Mouse (Mus musculus) midbrain, embryonic 10.5 days (tissue): Measurements from ENCODE around the gene Zgpat. TPM values are rescaled to one million over a fixed set of nuclear protein-coding genes. Genes with fewer than 3 reads are reported as not detected.

Experiments used
- DNase-seq: peaks from one replicate; pipeline ENCODE4 v3.0.0-alpha.2; 2017; ENCODE audit warnings: low spot score
- H3K27ac ChIP-seq: fragments of 300-500 bp; sonication (generic); replicated peaks from 2 replicates; pipeline ENCODE4 v1.5.1; 2016; ENCODE audit warnings: mild to moderate bottlenecking
- H3K27me3 ChIP-seq: fragments of 300-500 bp; sonication (generic); 2 replicates; pipeline ENCODE4 v1.6.1; 2016; ENCODE audit warnings: low read depth, mild to moderate bottlenecking; ENCODE audit not compliant: poor library complexity, severe bottlenecking
- H3K36me3 ChIP-seq: fragments of 300-500 bp; sonication (generic); 2 replicates; pipeline ENCODE4 v1.6.1; 2016; ENCODE audit warnings: mild to moderate bottlenecking, moderate library complexity
- H3K4me1 ChIP-seq: fragments of 300-500 bp; sonication (generic); 2 replicates; pipeline ENCODE4 v1.6.1; 2016
- H3K4me3 ChIP-seq: fragments of 300-500 bp; sonication (generic); 2 replicates; pipeline ENCODE4 v1.5.1; 2016; ENCODE audit warnings: mild to moderate bottlenecking, moderate library complexity
- H3K9me3 ChIP-seq: fragments of 300-500 bp; sonication (generic); replicated peaks from 2 replicates; pipeline ENCODE4 v1.6.1; 2016; ENCODE audit warnings: mild to moderate bottlenecking
- WGBS: fragments of 180-500 bp; shearing (Covaris S2); methylation state at CpG from one replicate; pipeline ENCODE4 v1.1.7; 2016; 5-methylcytosine and 5-hydroxymethylcytosine counted together
- polyA plus RNA-seq: library from polyadenylated mRNA; unstranded; fragments of >200 nt; fragmentation: Nextera tagmentation; extraction: Ambion mirVana; gene quantifications from 2 replicates; pipeline ENCODE4 v1.2.1, GENCODE M21; 2016

Gene Zgpat
- polyA plus RNA-seq, 1 experiment from 2014 or later = 45.0 TPM

- Histone ChIP-seq H3K9me3 (no peaks in the 10 kb centered on the region), H3K36me3 (peaks cover 43% of the 10 kb centered on the region), H3K27me3 (no peaks in the 10 kb centered on the region), H3K4me3 (no peak overlapping the region), H3K4me1 (peaks cover 34% of the 10 kb centered on the region), H3K27ac (no peak overlapping the region)
- no peak for DNase-seq
- 94% methylated on average over 5 of the region's 5 CpGs for WGBS
These were observed 5.3 kb downstream of the Zgpat start for GRCm38 (mm10) chr2:181370001-181370400.

GRCm38 (mm10) chr2:181375787-181376186 is 11.1 kb downstream of the Zgpat start:
- Histone ChIP-seq H3K4me3 (no peak overlapping the region), H3K9me3 (no peaks in the 10 kb centered on the region), H3K27ac (no peak overlapping the region), H3K27me3 (no peaks in the 10 kb centered on the region), H3K36me3 (peaks cover 43% of the 10 kb centered on the region), H3K4me1 (no peaks in the 10 kb centered on the region)
- no peak for DNase-seq
- WGBS = 90% methylated on average over 2 of the region's 2 CpGs

DNA sequence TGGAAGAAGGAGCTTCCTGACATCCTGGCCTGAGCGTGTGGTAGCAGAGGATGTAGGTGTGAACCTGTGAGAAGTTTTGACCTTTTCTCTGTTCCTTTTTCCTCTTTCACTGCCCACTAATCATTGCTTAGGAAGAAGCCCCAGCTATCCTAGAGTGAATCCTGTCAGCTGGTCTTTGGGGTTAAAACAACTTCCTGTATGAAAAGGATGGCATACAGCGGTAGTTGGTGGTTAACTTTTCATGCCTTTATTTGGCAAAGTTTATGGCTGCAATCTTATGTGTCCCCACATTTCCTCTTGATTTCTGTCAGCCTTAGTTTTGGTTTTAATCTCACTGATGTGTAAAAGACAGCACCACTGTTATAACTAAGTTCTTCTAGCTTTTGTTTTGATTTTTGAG is 12.5 kb downstream of the Zgpat start:
- H3K36me3 ChIP-seq = peaks cover 45% of the 10 kb centered on the region
- no peak for DNase-seq
- H3K4me1 ChIP-seq = no peaks in the 10 kb centered on the region
- no peaks in the 10 kb centered on the region for H3K9me3 ChIP-seq
- H3K27ac ChIP-seq = no peak overlapping the region
- H3K27me3 ChIP-seq = no peaks in the 10 kb centered on the region
- no peak overlapping the region for H3K4me3 ChIP-seq
- WGBS = 86% methylated on average over 2 of the region's 2 CpGs

- DNase-seq = no peak
- 92% methylated on average over 5 of the region's 5 CpGs for WGBS
- Histone ChIP-seq H3K4me1 (no peaks in the 10 kb centered on the region), H3K36me3 (peaks cover 59% of the 10 kb centered on the region), H3K27ac (no peak overlapping the region), H3K4me3 (no peak overlapping the region), H3K27me3 (no peaks in the 10 kb centered on the region), H3K9me3 (no peaks in the 10 kb centered on the region)
These were observed 14.0 kb downstream of the Zgpat start for GRCm38 (mm10) chr2:181378701-181379100.

- no peaks in the 10 kb centered on the region for H3K4me1 ChIP-seq
- no peak within 1 kb of the TSS for H3K27ac ChIP-seq
- peaks cover 70% of the 10 kb centered on the region for H3K36me3 ChIP-seq
- DNase-seq = no peak
- 95% methylated on average over 12 of the region's 12 CpGs for WGBS
- no peaks in the 10 kb centered on the region for H3K27me3 ChIP-seq
- no peaks in the 10 kb centered on the region for H3K9me3 ChIP-seq
- H3K4me3 ChIP-seq = no peak within 1 kb of the TSS
These were observed 15.1 kb downstream of the Zgpat start, which contains the start of gene Lime1 for GRCm38 (mm10) chr2:181379778-181380177. Gene Lime1, plus strand, starts transcription at chr2:181380078.

- H3K27me3 ChIP-seq = no peaks in the 10 kb centered on the region
- no peak for DNase-seq
- peaks cover 75% of the 10 kb centered on the region for H3K36me3 ChIP-seq
- H3K9me3 ChIP-seq = no peaks in the 10 kb centered on the region
- H3K27ac ChIP-seq = no peak overlapping the region
- no peak overlapping the region for H3K4me3 ChIP-seq
- 90% methylated on average over 5 of the region's 5 CpGs for WGBS
- H3K4me1 ChIP-seq = no peaks in the 10 kb centered on the region
These were observed 15.5 kb downstream of the Zgpat start for GRCm38 (mm10) chr2:181380251-181380650.

DNA sequence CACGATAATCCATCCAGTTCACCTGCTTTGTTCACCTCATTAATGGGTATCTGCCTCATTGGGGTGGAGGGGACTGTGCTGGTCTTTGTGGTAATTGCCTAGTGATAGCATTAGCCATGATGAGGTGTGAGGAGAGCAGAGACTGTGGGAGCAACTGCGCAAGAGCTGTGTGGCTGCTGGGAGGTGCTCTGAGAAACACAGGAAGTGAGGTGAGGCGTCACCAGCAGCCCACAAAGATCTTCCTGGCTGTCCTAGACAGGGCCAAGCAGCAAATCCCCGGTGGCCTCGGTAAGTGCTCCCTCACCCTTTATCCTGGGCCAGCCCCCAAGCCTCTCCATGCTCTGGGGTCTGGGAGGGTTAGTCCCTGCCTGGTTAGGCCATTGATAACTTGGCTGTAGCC is 16.4 kb downstream of the Zgpat start:
- Histone ChIP-seq H3K4me1 (no peaks in the 10 kb centered on the region), H3K36me3 (peaks cover 82% of the 10 kb centered on the region), H3K9me3 (no peaks in the 10 kb centered on the region), H3K27me3 (no peaks in the 10 kb centered on the region), H3K27ac (no peak overlapping the region), H3K4me3 (no peak overlapping the region)
- no peak for DNase-seq
- 95% methylated on average over 5 of the region's 5 CpGs for WGBS

GRCm38 (mm10) chr2:181381631-181382306 is 17.0 kb downstream of the Zgpat start:
- DNase-seq = no peak
- WGBS = 94% methylated on average over 6 of the region's 6 CpGs
- no peaks in the 10 kb centered on the region for H3K4me1 ChIP-seq
- H3K36me3 ChIP-seq = peaks cover 88% of the 10 kb centered on the region
- H3K4me3 ChIP-seq = no peak overlapping the region
- H3K27ac ChIP-seq = no peak overlapping the region
- no peaks in the 10 kb centered on the region for H3K27me3 ChIP-seq
- H3K9me3 ChIP-seq = no peaks in the 10 kb centered on the region

DNA sequence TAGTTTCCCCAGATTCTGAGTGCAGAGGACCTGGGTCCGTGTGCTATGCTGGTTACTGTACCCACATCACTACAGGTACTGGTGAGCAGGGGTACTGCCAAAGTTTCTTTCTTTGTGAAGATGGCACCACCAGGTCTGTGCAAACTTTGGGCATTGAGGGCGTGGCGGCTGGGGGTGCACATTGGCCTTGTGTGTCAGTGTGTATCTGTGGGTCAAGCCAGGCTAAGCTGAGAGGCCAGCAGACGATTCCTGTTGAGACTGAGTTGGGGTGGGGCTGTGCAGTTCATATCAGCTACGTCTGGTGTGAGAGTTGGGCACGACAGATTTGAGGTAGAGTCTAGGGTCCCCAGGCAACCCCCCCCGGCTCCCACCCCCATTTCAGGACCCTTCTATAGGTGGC is 19.7 kb downstream of the Zgpat start:
- WGBS = 86% methylated on average over 7 of the region's 7 CpGs
- H3K4me3 ChIP-seq = no peak overlapping the region
- peaks cover 85% of the 10 kb centered on the region for H3K36me3 ChIP-seq
- H3K4me1 ChIP-seq = no peaks in the 10 kb centered on the region
- no peak overlapping the region for H3K27ac ChIP-seq
- DNase-seq = no peak
- no peaks in the 10 kb centered on the region for H3K27me3 ChIP-seq
- no peaks in the 10 kb centered on the region for H3K9me3 ChIP-seq

- Histone ChIP-seq H3K4me3 (no peak overlapping the region), H3K27ac (no peak overlapping the region), H3K9me3 (no peaks in the 10 kb centered on the region), H3K36me3 (peaks cover 83% of the 10 kb centered on the region), H3K4me1 (no peaks in the 10 kb centered on the region), H3K27me3 (no peaks in the 10 kb centered on the region)
- WGBS = 89% methylated on average over 4 of the region's 4 CpGs
- no peak for DNase-seq
These were observed 20.2 kb downstream of the Zgpat start for GRCm38 (mm10) chr2:181384919-181385391.

DNA sequence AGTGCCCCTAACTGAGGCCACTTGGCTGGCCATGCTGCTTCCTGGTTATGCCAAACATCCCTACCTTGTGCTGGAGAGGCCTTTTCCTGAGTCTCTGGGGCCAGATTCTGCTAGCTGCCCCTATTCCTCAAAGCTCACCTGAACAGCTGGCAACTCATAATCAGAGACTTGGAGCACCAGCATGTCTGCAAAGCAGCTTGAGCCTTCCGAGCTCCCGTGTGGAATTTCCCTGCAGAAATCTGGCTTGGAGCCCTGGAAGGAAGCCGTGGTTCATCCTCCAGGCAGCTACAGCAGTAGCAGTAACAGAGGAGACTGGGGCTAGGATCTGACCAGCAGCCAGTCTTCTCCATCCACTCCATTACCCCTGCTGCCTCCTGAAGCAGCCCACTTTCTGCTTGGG is 21.2 kb downstream of the Zgpat start:
- DNase-seq = no peak
- H3K9me3 ChIP-seq = no peaks in the 10 kb centered on the region
- WGBS = 87% methylated on average over 3 of the region's 3 CpGs
- no peaks in the 10 kb centered on the region for H3K27me3 ChIP-seq
- H3K4me3 ChIP-seq = no peak overlapping the region
- H3K4me1 ChIP-seq = no peaks in the 10 kb centered on the region
- no peak overlapping the region for H3K27ac ChIP-seq
- peaks cover 83% of the 10 kb centered on the region for H3K36me3 ChIP-seq

- Histone ChIP-seq H3K4me1 (no peaks in the 10 kb centered on the region), H3K36me3 (peaks cover 83% of the 10 kb centered on the region), H3K4me3 (no peak overlapping the region), H3K9me3 (no peaks in the 10 kb centered on the region), H3K27me3 (no peaks in the 10 kb centered on the region), H3K27ac (no peak overlapping the region)
- 90% methylated on average over 3 of the region's 4 CpGs for WGBS
- DNase-seq = no peak
These were observed 22.0 kb downstream of the Zgpat start for GRCm38 (mm10) chr2:181386663-181387210.

DNA sequence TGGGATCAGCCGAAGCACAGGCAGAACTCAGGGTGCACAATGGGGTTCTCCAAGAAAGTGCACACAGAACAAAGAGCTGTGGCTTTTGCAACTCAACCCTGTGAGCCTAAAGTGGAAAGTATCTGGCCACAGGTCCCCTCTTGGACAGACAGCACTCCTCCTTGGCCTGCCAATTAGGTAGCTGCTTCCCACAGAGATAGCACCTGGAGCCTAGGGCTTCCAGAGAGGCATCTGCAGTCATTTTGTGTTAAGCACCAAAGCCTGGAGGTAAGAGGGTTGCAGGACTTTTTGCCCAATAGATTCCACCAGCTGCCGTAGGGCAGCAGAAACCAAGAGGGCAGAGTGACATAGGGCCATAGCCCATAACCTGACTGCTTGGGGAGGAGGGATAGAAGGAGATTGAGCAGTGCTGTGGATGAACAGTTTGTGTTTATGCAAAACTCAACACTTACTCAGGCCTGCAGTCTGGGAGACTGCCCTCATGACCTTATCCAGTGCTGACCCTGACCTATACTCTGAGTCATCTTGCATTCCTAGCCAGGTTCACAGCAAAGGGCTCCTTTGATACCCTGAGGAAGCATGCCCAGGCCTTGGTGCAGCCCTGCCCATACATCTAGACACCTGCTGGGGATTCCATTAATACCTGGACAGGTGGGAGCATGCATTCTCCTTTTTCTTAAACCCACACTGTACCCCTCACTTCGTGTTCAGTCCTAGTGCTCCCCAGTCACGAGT is 25.6 kb downstream of the Zgpat start:
- Histone ChIP-seq H3K4me1 (no peaks in the 10 kb centered on the region), H3K4me3 (no peak overlapping the region), H3K27me3 (no peaks in the 10 kb centered on the region), H3K9me3 (no peaks in the 10 kb centered on the region), H3K36me3 (peaks cover 67% of the 10 kb centered on the region), H3K27ac (no peak overlapping the region)
- 80% methylated on average over 4 of the region's 4 CpGs for WGBS
- DNase-seq = no peak
